Mouse (Mus musculus): ENCODE data around the gene Tmem132c. TPM values are rescaled to one million over a fixed set of nuclear protein-coding genes. Genes with fewer than 3 reads are reported as not detected.

The Tmem132c gene
- polyA plus RNA-seq, 1 experiment from 2014 or later: 35.1 TPM

DNA sequence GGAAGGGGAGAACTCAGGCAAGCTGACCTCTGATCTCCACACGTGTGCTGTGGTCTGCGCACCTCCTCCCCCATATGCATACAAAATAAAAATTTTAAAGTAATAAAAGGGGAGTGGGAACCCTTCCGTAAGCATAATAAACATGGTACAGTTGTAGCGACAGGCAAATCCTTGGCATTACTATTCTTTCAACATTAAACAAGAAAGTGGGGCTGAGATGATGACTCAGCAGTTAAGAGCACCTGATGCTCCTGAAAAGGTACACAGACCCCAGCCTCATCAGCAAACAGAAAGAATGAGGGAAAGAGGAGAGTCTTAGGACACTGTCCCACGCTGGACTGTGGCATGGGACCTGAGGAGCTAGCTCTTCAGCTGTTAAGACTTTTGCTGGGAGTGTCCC lies 361.4 kb downstream of the Tmem132c start:
- Histone ChIP-seq H3K4me3 (no peak overlapping the region), H3K27me3 (replicated peaks; ENCODE audit: low read depth, poor library complexity, severe bottlenecking) (no peaks in the 10 kb centered on the region), H3K27ac (replicated peaks) (no peak overlapping the region), H3K36me3 (replicated peaks) (peaks cover 99% of the 10 kb centered on the region), H3K4me1 (no peaks in the 10 kb centered on the region), H3K9me3 (no peaks in the 10 kb centered on the region)
- WGBS: 94% methylated on average over 5 of the region's 5 CpGs
- DNase-seq (ENCODE audit: low spot score): no peak

DNA sequence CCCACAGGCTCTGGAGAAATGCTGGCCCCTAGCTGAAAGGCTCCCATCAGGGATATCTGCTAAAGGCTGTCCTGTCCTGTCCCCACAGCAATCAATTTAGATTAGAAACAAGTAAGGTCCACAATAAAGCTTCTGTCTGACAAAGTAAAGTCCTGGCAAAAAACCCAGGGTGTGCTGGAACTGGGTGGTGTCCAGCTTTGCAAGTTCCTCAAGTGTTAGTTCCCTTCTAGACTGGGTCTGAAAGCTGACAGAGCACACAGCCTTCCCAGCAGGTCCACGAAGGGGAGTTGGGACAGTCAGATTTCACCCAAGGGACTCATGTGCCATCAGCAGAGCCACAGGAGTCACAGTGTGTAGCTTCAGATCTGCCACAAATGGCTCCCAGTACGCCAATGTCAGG lies 365.9 kb downstream of the Tmem132c start:
- no peak overlapping the region for H3K27ac ChIP-seq (replicated peaks)
- no peak for DNase-seq (ENCODE audit: low spot score)
- H3K4me3 ChIP-seq: no peak overlapping the region
- no peaks in the 10 kb centered on the region for H3K9me3 ChIP-seq
- 0 out of 2 replicates have a peak, but pooled peaks cover 3% of the 10 kb centered on the region for H3K4me1 ChIP-seq
- H3K27me3 ChIP-seq (replicated peaks; ENCODE audit: low read depth, poor library complexity, severe bottlenecking): no peaks in the 10 kb centered on the region
- H3K36me3 ChIP-seq (replicated peaks): peaks cover 68% of the 10 kb centered on the region
- WGBS: 94% methylated on average over 2 of the region's 2 CpGs

DNA sequence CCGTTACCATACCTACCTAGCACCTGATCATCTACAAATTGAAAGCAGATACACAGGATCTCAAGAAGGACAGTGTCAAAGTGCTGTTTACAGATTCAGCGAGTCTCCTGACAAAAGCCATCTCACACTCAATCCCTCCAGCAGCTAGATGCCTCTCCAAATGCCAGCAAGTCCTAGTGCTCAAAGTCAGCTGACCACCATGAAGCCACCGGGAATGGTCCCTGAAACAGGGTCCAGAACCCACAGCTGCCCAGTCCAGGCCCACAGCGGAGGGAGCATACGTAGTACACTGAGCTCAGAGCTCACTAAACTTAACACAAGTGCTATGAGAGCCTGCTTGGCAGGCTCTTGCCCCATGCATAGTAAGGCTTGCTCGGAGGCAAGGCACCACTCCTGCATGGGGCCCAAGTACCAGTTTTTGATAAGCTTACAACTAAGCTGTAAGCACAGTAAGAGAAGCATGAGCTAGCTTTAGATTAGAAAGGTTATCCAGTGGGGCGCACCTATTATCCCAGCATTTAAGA lies 367.6 kb downstream of the Tmem132c start:
- DNase-seq (ENCODE audit: low spot score): no peak
- no peaks in the 10 kb centered on the region for H3K27me3 ChIP-seq (replicated peaks; ENCODE audit: low read depth, poor library complexity, severe bottlenecking)
- H3K27ac ChIP-seq (replicated peaks): no peak overlapping the region
- H3K4me3 ChIP-seq: no peak overlapping the region
- 0 out of 2 replicates have a peak, but pooled peaks cover 6% of the 10 kb centered on the region for H3K4me1 ChIP-seq
- H3K36me3 ChIP-seq (replicated peaks): peaks cover 51% of the 10 kb centered on the region
- 90% methylated on average over 7 of the region's 7 CpGs for WGBS
- no peaks in the 10 kb centered on the region for H3K9me3 ChIP-seq

DNA sequence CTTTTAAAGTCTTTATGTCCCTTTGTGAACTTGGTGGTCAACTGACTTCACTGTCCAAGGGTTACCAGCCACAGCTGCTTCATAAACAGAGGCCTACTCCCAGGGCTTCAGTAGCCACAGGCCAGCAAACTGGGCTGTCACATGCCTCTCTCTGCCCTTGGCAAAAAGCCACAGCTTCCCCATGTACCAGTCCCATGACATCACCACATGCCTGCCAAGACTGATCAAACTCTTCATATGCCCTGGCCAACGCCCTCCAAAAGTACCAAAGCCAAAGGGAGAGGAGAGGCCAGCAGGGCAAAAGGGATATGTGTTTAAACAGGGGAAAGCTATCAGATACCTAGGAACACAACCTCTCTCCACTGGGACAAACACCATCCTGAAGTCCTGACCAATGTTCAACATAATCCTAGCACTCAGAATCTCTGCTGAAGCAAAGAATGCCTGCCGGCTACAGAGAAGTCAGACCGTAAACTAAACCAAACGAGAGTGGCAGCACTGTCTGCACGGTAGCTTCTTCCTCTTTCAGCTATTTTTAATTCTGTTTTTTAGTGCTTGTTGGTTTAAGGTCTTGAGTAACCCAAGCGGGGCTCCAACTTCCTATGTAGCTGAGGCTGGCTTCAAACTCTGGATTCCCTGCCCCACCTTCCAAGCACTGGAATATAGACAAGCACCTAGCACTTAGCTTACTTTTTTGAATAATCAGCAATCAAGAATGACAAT lies 369.3 kb downstream of the Tmem132c start:
- Histone ChIP-seq H3K27ac (replicated peaks) (no peak overlapping the region), H3K27me3 (replicated peaks; ENCODE audit: low read depth, poor library complexity, severe bottlenecking) (no peaks in the 10 kb centered on the region), H3K36me3 (replicated peaks) (peaks cover 34% of the 10 kb centered on the region), H3K9me3 (no peaks in the 10 kb centered on the region), H3K4me1 (peaks cover 20% of the 10 kb centered on the region), H3K4me3 (no peak overlapping the region)
- DNase-seq (ENCODE audit: low spot score): no peak
- 82% methylated on average over 6 of the region's 6 CpGs for WGBS

DNA sequence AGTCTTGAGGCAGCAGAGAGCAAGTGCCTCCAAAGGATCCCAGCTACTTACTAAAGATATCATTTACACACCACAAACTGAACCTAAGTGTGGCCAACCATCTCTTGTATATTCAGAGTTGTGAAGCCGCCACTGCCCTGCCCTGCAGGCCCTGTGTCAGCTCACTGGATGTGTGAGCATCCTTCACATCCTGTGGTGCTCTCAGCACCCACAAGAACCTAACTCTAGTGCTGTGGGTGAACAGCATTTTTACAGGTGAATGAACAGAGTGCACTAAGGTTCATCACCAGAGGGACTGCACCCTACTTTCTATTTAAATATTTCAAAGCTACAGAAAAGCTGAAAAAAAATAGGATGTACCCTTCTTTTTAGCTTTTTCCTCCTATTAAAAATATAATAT lies 370.3 kb downstream of the Tmem132c start:
- H3K27me3 ChIP-seq (replicated peaks; ENCODE audit: low read depth, poor library complexity, severe bottlenecking): no peaks in the 10 kb centered on the region
- WGBS: 75% methylated on average over 1 of the region's 1 CpGs
- DNase-seq (ENCODE audit: low spot score): no peak
- H3K9me3 ChIP-seq: no peaks in the 10 kb centered on the region
- H3K4me1 ChIP-seq: peaks cover 25% of the 10 kb centered on the region
- H3K27ac ChIP-seq (replicated peaks): no peak overlapping the region
- no peak overlapping the region for H3K4me3 ChIP-seq
- peaks cover 24% of the 10 kb centered on the region for H3K36me3 ChIP-seq (replicated peaks)

DNA sequence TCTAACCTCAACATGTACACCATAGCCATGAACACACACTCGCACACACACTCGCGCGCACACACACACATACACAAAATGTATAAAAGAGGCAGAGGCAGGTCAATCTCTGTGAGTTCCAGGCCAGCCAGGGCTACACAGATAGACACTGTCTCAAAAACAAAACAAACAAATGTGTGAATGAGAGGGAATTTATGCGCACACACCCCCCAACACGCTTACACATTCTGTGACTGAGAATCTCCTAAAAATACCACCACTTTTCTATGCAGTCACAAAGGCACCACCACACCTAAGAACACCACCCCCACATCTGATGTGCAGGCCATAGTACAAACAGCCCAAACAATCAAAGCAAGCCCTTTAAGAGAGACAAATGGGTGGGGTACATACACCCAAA lies 370.8 kb downstream of the Tmem132c start:
- H3K9me3 ChIP-seq: no peaks in the 10 kb centered on the region
- no peak overlapping the region for H3K4me3 ChIP-seq
- DNase-seq (ENCODE audit: low spot score): no peak
- peaks cover 25% of the 10 kb centered on the region for H3K4me1 ChIP-seq
- no peaks in the 10 kb centered on the region for H3K27me3 ChIP-seq (replicated peaks; ENCODE audit: low read depth, poor library complexity, severe bottlenecking)
- 97% methylated on average over 6 of the region's 6 CpGs for WGBS
- no peak overlapping the region for H3K27ac ChIP-seq (replicated peaks)
- H3K36me3 ChIP-seq (replicated peaks): peaks cover 19% of the 10 kb centered on the region
